Mouse (Mus musculus) heart, postnatal 25 days (tissue): ENCODE measurements around the gene Rps26. TPM values are rescaled to one million over a fixed set of nuclear protein-coding genes. Genes with fewer than 3 reads are reported as not detected.

Source experiments
- DNase-seq: peaks from one replicate; pipeline ENCODE4 v3.0.0; 2022; ENCODE audit warnings: low spot score
- intact Hi-C: fragments of 180-260 bp; cut with DNase I; formaldehyde crosslinking; loops from one replicate; pipeline ENCODE4 v1.15.1; 2025
- microRNA-seq: library from miRNA; unstranded; fragments of <30 nt; microRNA quantifications from one replicate; pipeline ENCODE4 v1.2.0, GENCODE M21; 2022
- total RNA-seq, 2 experiments: library from RNA; stranded (reverse); gene quantifications; 2 replicates each; pipeline ENCODE4 v1.2.3; 2021

Gene Rps26
- total RNA-seq, 2 experiments from 2014 or later, result 253 to 266 TPM

GRCm38 (mm10) chr10:128578330-128578729 lies 48.2 kb downstream of the Rps26 start:
- DNase-seq, result no peak
- intact Hi-C loops, result no loop called here

GRCm38 (mm10) chr10:128575063-128575462 lies 51.5 kb downstream of the Rps26 start:
- no peak for DNase-seq
- intact Hi-C loops, result no loop called here

Small RNA genes within 50 kb of the gene (microRNA-seq; reads per million reads assigned to microRNA genes)
- gene Mir6917, result not detected

Other genes starting within 250 kb of the Rps26 start
- 10 to 100 TPM; 43.7 to 51.0 TPM for gene Ankrd52, start 249.6 kb downstream of the Rps26 start, total RNA-seq
- gene Slc39a5, start 225.5 kb downstream of the Rps26 start, total RNA-seq, result not detected
- 10 to 100 TPM; 44.4 to 46.8 TPM for gene Nabp2, start 215.3 kb downstream of the Rps26 start, total RNA-seq
- gene Rnf41, start 215.1 kb downstream of the Rps26 start, total RNA-seq, result 10 to 100 TPM; 16.0 to 16.5 TPM
- 10 to 100 TPM; 75.8 to 78.4 TPM for gene Smarcc2, start 167.5 kb downstream of the Rps26 start, total RNA-seq
- 100 to 1,000 TPM; 294 to 314 TPM for gene Myl6, start 132.6 kb downstream of the Rps26 start, total RNA-seq
- gene Myl6b, start 128.1 kb downstream of the Rps26 start, total RNA-seq, result 1 to 10 TPM; 2.5 to 2.9 TPM
- 10 to 100 TPM; 16.8 to 19.0 TPM for gene Esyt1, start 100.9 kb downstream of the Rps26 start, total RNA-seq
- 1 to 10 TPM; 7.6 to 9.1 TPM for gene Zc3h10, start 79.0 kb downstream of the Rps26 start, total RNA-seq
- gene Rpl41, start 77.4 kb downstream of the Rps26 start, total RNA-seq, result 1,000 to 10,000 TPM; 1,495 to 1,582 TPM
- gene Pa2g4, start 60.8 kb downstream of the Rps26 start, total RNA-seq, result 10 to 100 TPM; 45.8 to 48.6 TPM
- 1 to 10 TPM; 8.3 to 8.6 TPM for gene Erbb3, start 37.1 kb downstream of the Rps26 start, total RNA-seq
- gene Ikzf4, start 19.2 kb upstream of the Rps26 start, total RNA-seq, result 1 to 10 TPM in 1 of 2 experiments, under 1 TPM in 1; 0.52 to 1.2 TPM
- 10 to 100 TPM; 22.1 to 23.1 TPM for gene Suox, start 47.3 kb upstream of the Rps26 start, total RNA-seq
- 10 to 100 TPM; 68.9 to 72.5 TPM for gene Rab5b, start 69.5 kb upstream of the Rps26 start, total RNA-seq
- gene Pmel, start 77.4 kb upstream of the Rps26 start, total RNA-seq, result under 1 TPM; 0.49 to 0.89 TPM
- gene Cdk2, start 78.3 kb upstream of the Rps26 start, total RNA-seq, result 10 to 100 TPM; 12.7 to 15.7 TPM
- gene Dgka, start 118.1 kb upstream of the Rps26 start, total RNA-seq, result 10 to 100 TPM; 11.7 to 11.9 TPM
- gene Pym1, start 121.1 kb upstream of the Rps26 start, total RNA-seq, result 1 to 10 TPM; 6.8 to 8.6 TPM
- 1 to 10 TPM; 3.1 to 3.2 TPM for gene Mmp19, start 164.2 kb upstream of the Rps26 start, total RNA-seq
- gene Dnajc14, start 177.3 kb upstream of the Rps26 start, total RNA-seq, result 10 to 100 TPM; 31.8 to 38.2 TPM
- gene Tmem198b, start 177.6 kb upstream of the Rps26 start, total RNA-seq, result 1 to 10 TPM; 5.8 to 6.4 TPM
- 10 to 100 TPM; 38.7 to 44.0 TPM for gene Sarnp, start 190.6 kb upstream of the Rps26 start, total RNA-seq
- gene Ormdl2, start 194.9 kb upstream of the Rps26 start, total RNA-seq, result 1 to 10 TPM; 7.6 to 9.2 TPM